Mouse (Mus musculus) adrenal gland, adult (tissue): ENCODE results near the gene Spryd3.

Experiments used
- DNase-seq, 2 experiments: peaks; one replicate each; pipeline ENCODE4 v3.0.0; 2022 to 2023; ENCODE audit warnings: low spot score in 1 of 2; ENCODE audit not compliant: inconsistent age in 2 of 2

Gene Spryd3

GRCm38 (mm10) chr15:102114651-102115260 lies 21.3 kb downstream of the Spryd3 start:
- DNase-seq, result peak; percentile 84 to 89

- no peak for DNase-seq
These were observed 22.4 kb downstream of the Spryd3 start for GRCm38 (mm10) chr15:102113674-102114073.

- peak in 1 of 2 experiments; percentile 32 for DNase-seq
These were observed 23.2 kb downstream of the Spryd3 start for GRCm38 (mm10) chr15:102112827-102113226.

GRCm38 (mm10) chr15:102112181-102112580 lies 23.9 kb downstream of the Spryd3 start:
- DNase-seq, result no peak

GRCm38 (mm10) chr15:102111495-102111829 lies 24.6 kb downstream of the Spryd3 start:
- peak; percentile 31 to 54 for DNase-seq

GRCm38 (mm10) chr15:102110701-102111494 lies 25.1 kb downstream of the Spryd3 start:
- DNase-seq, result no peak

GRCm38 (mm10) chr15:102110271-102110670 lies 25.8 kb downstream of the Spryd3 start:
- DNase-seq, result peak in 1 of 2 experiments; percentile 40

GRCm38 (mm10) chr15:102108651-102109525 lies 27.1 kb downstream of the Spryd3 start:
- DNase-seq, result peak; percentile 79 to 92

- peak; percentile 65 to 88 for DNase-seq
These were observed 28.1 kb downstream of the Spryd3 start for GRCm38 (mm10) chr15:102107689-102108573.

GRCm38 (mm10) chr15:102106754-102107456 lies 29.1 kb downstream of the Spryd3 start:
- DNase-seq, result peak; percentile 51 to 71

GRCm38 (mm10) chr15:102105764-102106730 lies 30.0 kb downstream of the Spryd3 start:
- DNase-seq, result peak; percentile 47 to 70

GRCm38 (mm10) chr15:102105360-102105759 lies 30.7 kb downstream of the Spryd3 start:
- DNase-seq, result peak; percentile 81 to 90

GRCm38 (mm10) chr15:102103947-102104555 lies 32.0 kb downstream of the Spryd3 start:
- peak; percentile 83 to 93 for DNase-seq

GRCm38 (mm10) chr15:102103371-102103946 lies 32.6 kb downstream of the Spryd3 start:
- DNase-seq, result peak in 1 of 2 experiments; percentile 45

GRCm38 (mm10) chr15:102102548-102103121 lies 33.4 kb downstream of the Spryd3 start:
- peak; percentile 72 to 85 for DNase-seq

- peak; percentile 73 to 87 for DNase-seq
These were observed 34.1 kb downstream of the Spryd3 start for GRCm38 (mm10) chr15:102101672-102102541.
